Mouse (Mus musculus): ENCODE results near the gene Mrm2.

Gene Mrm2

DNA sequence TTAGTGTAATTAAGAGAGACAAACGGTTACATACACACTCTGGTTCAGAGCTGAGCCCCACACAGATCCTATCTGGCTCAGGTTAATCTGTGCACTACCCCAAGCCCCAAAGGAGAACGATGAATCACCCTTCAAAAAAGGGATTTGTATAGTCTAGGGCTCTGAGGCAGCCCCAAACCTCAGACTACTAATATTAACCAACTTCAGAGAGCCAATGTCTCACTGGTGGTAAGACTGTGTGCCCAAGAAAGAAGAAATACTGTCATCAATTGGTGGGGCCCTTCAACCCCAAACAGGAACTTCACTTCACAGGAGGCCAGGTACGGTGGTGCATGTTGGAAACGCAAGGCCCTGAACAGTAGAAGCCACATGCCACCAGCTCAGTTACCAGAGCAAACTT lies 13.5 kb upstream of the Mrm2 start:
- no peak for DNase-seq (ENCODE audit: extremely low spot score)

DNA sequence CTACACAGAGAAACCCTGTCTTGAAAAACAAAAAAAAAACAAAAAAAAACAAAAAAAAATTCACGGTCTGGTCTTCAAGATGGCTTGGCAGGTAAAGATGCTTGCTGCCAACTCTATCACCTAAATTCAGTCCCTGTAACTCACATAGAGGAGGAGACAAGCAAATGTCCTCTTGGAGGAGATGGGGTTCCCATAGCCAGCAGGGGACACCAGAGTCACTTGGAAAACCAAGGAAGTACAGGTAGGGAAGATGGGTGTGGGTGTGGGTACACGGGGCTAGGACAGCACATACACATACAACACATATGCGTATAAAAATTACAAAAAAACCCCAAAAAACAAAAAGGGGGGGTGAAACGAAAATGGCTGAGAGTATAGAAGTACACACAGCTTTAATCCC lies 11.2 kb upstream of the Mrm2 start:
- DNase-seq (ENCODE audit: extremely low spot score) = no peak

DNA sequence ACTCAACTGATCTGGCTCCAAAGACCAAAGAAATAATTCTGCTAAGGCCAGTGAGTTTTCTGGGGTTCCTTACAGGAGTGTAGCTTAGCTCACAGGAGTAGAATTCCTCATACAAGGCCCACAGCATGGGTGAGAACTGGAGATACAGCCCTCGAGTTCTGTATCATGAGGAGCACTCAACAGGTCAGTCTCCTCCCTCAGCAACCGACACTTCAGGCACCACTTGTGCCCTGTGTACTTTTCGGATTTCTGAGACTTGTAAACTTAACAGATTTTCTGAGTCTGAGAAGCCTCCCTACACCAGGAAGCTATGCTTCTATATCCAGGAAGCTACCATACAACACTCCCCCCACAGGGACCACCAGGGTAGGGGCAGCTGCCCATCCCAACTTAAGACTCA lies 8.1 kb upstream of the Mrm2 start:
- DNase-seq (ENCODE audit: extremely low spot score) = no peak

DNA sequence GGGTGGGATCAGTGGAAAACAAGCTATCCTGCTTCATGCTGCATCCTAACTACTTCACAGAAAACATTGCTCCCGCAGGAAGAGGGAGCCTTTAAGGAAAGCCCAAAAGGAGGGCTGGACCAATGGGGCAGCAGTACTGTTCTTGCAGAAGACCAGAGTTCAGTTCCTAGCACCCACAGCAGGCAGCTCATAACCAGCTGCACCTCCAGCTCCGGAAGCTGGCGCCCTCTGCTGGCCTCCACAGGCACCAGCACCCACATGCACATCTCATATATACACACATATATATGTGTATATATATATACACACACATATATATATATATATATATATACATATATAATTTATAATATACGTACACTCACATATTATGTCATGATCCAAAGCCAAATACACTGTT lies 7.1 kb upstream of the Mrm2 start:
- no peak for DNase-seq (ENCODE audit: extremely low spot score)

DNA sequence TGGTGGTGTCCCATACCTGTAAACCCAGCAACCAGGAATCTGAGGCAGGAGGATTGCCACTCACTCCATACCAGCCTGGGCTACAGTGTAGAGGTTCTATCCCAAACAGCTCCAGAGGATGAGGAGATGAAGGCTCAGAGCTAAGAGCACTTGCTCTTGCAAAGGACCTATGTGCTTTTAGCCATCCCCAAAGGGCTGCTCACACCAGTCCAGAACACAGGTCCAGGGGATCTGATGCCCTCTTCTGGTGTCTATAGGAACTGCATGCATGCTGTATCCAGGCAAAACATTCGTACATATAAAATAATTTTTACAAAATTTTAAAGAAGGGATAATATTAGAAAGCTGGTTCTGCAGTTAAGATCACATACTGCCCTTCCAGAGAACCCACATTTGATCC lies 5.0 kb upstream of the Mrm2 start:
- DNase-seq (ENCODE audit: extremely low spot score) = peak; percentile 31

DNA sequence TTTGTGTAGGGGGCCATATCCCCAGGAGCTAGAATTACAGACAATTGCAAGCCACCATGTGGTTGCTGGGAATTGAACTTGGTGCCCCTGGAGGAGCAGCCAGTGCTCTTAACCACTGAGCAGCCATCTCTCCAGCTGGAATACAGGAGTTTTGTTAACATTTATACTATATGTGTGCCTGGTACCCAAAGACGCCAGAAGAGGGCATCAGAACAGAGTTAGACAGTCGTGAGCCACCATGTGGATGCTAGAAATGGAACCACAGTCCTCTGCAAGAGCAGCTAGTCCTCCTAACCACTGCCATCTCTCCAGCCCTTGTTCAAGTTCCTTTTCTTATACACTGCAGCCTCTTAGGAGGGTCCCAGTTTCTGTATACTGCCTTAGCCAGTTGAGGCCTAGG lies 1.9 kb upstream of the Mrm2 start:
- peak; percentile 23 for DNase-seq (ENCODE audit: extremely low spot score)

DNA sequence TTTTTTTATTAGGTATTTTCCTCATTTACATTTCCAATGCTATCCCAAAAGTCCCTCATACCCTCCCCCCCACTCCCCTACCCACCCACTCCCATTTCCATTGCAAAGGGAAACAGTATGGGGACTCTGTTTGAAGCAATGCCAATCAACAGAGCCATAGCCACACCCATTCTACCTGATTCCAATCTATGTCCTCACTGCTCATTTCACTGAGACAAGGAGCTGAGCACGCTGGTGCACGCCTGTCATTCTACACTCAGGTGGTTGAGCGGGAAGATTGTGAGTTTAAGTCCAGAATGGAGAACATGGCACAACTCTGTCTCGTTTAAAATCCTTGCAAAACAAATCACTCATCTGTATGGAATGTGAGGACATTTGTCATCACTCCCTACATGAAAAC lies 821 bp upstream of the Mrm2 start:
- DNase-seq (ENCODE audit: extremely low spot score) = no peak

DNA sequence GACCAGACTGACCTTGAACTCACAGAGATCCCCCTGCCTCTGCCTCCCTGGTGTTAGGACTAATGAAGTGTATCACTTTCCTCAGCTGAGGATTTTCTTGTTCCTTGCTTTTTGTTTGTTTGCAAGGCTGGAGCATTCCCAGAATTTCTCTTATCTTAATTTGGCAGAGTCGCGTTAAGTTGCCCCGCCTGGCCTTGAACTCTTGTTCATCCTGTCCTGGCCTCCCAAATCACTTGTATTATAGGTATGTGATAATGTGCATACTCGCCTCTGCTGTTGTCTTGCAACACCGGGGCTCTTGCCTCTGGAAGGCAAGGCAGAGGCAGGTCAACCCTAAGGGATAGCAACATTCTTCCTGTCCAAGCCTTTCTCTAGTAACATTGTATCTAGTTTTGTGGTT lies 7.6 kb downstream of the Mrm2 start:
- DNase-seq (ENCODE audit: extremely low spot score) = no peak

DNA sequence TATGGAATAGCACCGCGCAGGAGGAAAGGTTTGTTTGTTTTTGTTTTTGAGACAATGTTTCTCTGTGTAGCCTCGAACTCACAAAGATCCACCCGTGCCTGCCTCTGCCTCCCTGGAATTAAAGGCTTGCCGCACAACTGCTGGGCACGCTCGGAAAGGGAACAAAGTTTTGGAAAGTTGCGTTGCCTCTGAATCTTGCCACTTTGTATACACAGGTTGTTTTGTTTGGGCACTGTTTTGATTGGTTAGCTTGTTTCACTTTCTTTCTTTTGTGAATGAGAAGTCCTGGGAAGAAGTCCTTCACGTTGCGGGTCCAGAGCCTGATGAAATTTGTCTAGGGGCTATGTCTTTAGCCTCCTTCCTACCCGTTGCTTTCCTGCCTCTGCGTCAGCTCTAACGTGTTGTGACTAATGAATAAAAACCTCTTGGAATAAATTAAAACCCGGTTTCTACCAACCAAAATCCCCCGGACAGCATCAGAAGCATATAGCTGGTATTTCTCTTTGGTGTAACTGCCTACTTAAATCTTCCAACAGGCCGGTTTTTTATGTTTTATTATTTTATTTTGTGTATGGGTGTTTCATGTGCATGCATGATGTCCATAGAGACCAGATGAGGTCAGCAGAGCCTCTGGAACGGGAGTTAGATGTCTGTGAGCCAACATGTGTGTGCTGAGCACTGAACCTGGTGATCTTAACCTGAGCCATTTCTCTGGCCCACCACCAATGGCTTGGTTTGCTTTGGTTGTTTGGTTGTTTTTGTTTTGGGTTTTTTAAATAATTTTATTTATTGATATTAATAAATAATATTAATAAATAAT lies 9.7 kb downstream of the Mrm2 start:
- no peak for DNase-seq (ENCODE audit: extremely low spot score)

DNA sequence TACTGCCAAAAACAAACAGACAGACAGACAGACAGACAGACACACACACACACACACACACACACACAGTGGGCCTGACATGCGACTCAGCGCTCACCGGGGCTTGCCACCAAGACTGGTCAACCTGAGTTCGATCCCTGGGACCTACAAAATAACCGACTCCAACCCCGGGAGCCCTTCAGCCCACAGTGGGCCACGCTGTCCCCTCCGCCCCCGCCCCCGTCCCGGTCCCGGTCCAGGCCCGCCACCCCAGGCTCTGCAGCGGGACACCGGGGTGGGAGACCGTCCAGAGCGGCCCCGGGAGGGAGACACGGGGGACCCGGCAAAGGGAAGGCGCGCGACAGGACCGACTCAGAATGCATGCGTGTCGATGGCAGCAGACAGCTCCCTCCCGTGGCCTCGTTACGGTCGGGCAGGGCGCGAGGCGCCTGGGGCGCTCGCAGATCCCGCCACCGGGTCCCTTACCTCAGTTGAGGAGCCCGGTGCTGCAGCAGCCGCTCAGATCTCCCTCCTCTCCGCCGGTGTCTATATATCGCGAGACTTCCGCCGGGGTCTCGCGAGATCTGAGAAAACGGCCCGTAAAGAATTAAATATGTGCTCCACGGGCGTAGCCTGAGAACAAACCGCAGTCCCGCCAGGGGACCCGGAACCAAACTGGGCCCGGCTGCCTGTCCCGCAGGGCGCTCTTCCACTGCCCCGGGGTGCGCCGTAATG lies 10.5 kb downstream of the Mrm2 start, which contains the start of the genes Mad1l1 and Nudt1:
TSS of gene Mad1l1 (minus strand) at position 511 of the 714 bp plus-strand sequence.
TSS of gene Nudt1 (plus strand) at position 615 of the 714 bp plus-strand sequence.
- peak; percentile 95 for DNase-seq (ENCODE audit: extremely low spot score)

DNA sequence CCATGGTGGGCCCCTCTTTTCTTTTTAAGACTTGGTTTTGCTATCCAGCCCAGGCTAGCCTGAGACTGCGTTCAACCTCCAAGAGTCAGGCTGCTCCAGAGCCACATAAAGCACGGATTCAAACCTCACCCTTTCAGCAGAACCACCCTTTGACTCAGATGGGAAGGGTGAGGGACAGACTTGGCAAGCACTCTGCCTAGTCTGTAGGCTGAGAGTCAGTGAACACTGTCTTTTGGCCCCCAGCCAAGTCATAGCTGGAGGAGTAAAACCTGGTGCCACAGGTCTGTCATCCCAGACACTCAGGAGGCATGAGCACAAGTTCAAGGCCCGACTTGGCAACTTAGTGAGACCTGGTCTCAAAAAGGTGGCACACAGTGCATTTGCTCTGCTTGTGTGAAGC lies 15.0 kb downstream of the Mrm2 start:
- DNase-seq (ENCODE audit: extremely low spot score) = no peak

DNA sequence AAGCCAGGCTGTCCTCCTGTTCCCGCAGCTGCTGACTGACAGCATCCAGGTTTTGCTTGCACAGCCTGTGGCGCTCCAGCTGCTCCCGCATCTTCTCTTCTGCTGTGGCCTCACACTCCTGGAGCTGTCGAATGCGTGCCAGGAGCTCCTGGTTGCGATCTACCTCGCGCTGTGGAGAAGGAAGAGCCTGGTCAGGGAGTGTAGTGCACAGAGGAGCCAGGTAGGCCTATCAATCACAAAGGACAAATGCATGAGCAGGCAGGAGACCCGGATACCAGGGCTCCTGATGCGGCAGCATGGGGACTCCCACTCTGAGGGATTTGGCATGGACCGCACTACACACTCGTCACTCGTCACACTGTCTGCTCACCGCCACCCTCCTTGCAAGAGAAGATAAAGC lies 24.1 kb downstream of the Mrm2 start:
- no peak for DNase-seq (ENCODE audit: extremely low spot score)

DNA sequence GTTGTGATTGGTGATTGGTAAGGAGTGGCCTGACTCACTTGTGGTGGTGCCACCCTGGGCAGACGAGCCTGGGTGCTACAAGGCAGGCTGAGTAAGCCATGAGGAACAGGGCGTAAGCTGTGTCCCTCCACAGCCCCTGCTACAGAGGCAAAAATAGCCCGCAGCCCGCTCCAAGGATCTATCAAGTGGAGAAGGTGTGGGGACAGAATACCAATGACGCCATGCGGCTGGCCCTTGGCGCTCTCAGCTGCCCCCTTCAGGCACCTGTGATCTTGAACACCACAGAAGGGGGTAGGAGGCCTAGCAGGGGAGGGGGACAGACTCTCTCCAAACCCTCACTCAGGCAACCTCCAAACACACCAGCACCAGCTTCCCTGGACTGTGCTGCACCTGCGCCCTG lies 25.7 kb downstream of the Mrm2 start:
- no peak for DNase-seq (ENCODE audit: extremely low spot score)

DNA sequence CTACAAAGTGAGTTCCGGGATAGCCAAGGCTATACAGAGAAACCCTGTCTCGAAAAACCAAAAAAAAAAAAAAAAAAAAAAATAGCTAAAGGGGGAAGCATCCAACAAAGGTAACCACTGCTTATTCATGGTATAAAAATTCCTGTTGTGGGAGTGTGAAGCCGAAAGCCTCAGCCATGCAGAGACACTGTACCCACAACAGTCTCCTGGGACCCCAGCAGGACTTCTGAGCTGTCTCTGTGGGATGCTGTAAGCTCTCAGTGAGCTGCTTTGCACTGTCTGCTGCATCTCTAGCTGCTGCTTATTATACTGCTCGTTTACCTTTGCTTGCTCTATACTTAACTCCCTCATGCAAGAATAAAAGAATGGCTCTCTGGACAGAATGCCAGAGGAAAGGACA lies 33.4 kb downstream of the Mrm2 start:
- DNase-seq (ENCODE audit: extremely low spot score) = no peak

DNA sequence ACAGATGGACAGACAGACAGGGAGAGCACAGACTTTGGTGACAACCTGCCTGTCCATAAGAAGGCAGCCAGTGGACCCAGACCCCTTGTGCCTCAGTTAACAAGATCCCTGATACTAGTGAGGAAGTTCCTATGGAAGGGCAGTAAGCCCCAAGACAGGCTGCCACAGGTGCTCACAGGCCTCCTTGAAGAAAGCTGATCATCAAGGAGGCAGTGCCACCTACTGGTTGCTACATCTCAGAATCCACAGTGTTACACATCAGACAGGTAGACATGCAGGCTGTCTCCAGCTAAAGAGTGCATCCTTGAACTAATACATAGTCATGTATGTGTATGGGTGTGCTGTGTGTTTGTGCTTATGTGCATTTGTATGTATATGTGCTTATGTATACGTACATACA lies 39.5 kb downstream of the Mrm2 start:
- DNase-seq (ENCODE audit: extremely low spot score) = peak; percentile 46

DNA sequence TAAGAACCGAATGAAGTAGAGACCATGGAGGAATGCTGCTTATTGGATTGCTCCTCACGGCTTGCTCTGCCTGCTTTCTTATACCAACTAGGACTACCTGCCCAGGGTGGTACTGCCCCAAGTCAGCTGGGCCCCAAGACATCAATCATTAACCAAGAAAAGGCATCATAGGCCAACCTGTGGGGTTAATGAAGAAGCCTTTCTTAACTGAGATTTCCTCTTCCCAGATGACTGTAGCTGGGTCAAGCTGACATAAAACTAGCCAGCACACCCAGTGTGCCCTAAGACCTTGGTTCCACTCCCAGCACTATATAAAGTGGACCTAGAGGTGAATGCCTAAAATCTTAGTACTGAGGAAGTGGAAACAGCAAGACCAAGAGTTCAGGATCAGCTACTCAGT lies 42.5 kb downstream of the Mrm2 start:
- DNase-seq (ENCODE audit: extremely low spot score) = no peak

DNA sequence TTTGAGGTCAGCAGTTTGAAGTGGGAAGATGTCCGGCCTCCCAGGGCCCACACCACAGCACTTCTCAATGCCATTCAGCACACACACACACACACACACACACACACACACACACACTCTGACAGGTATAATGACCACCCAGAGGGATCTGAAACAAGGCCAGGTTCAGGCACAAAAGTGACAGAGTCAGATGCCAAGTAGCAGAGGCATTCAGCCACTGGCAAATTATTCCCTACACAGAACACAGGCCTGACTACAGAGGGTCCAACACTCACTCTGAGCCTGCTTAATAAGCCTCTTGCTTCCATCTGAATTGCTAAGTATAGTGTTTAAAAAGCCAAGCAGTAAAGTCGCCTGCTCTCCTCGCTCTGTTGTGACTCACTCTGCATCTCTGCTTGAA lies 43.4 kb downstream of the Mrm2 start:
- DNase-seq (ENCODE audit: extremely low spot score) = no peak

DNA sequence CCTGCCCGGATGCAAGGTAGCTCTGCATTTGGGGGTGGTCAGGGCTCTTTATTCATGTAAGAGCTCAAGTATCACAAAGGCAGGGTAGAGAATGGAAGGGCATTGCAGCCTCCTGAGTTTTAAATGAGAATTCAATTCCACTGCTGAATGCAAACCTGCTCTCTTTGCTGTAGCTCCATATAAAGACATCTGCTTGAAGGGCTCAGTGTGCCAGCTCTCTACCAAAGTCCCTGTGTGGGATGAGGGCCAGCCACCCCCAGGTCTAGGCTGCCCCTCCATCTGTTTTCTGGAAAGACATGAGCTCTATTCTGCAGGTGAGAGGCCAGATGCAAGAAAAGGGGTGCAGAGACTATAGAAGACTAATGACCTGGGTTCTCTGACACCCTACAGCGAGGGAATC lies 46.9 kb downstream of the Mrm2 start:
- no peak for DNase-seq (ENCODE audit: extremely low spot score)

DNA sequence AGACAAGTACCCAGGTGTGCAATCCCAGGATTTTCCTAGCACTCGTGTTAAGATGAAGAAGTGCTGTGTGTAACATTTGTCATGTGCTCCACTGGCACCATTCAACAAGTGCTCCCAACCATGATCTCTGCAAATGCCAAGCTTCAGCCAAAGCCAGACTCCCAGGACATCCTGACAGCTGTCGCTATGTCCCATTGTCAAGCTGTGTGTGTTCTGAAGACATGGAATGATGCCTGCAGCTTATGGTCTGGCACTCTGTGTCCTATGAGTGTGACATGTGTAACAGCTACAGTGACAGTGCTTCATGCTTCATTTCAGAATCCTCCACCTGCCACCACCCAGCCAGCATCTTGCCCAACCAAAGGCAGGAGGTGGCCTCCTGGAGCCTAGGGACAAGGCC lies 47.7 kb downstream of the Mrm2 start:
- DNase-seq (ENCODE audit: extremely low spot score) = no peak

DNA sequence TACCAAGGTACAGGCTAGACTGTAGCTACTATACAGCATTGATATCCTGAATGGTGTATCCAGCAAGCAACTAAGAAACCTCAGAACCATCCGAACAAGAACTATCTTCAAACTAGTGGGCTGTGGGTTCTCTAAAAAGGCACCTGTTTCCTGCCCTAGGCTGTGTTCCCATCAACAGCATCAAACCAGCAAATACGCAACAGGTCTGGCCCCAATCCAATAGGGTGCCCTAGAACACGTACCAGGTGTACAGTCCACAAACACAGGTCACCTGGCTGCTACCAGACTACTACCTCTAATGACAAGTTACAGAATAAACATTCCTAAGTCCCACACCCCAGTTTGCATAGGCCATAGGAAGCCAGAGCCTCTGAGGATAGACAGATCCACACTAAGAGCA lies 48.8 kb downstream of the Mrm2 start:
- DNase-seq (ENCODE audit: extremely low spot score) = no peak

DNA sequence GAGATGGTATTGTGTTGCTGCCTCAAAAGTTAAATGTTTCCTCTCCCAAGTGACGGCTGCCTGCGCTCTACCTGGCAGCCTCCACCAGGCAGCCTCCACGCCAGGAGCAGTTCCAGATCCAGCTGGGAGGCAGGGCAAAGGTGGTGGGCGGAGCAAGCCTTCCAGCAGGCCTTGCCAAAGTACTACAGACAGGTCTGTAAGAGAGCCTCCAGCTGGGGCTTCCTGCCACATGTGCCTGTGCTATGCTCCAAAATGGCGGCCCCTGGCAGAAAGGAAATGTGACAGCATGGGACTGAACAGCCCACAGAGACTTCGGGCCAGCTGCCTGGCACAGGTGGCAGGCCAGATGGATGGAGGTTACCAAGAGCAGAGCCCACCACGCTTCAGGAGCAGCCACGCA lies 49.3 kb downstream of the Mrm2 start:
- DNase-seq (ENCODE audit: extremely low spot score) = no peak

DNA sequence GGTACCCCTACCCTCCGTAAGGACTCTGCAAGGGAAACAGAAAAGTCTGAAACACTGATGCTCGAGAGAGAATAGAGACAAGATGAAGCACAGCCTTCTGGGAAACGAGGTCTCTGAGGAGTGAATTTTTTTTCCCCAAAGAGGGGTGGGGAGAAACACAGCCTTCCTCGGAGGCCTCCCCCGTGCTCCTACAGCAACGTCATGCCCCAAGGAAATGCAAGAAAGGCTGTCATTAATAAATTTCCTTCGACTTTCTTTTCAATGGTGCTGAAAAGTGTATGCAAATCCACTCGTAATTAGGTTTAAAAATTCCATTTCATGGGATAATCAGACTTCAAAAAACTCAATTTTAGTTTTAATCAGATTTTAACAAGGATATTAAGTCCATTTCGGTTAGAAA lies 51.5 kb downstream of the Mrm2 start:
- DNase-seq (ENCODE audit: extremely low spot score) = no peak
